Mouse (Mus musculus) kidney, postnatal 4 days (tissue): ENCODE measurements at regions not wholly inside any gene's neighbourhood (a gene's known extent, or its start where the extent isn't known, plus 50 kb on each side); places are given as distances from the start of the nearest gene placed in this dataset.
A peak's percentile ranks its signal among the peaks of the same experiment; 100 is the strongest.

Experiments used
- DNase-seq, 2 experiments: peaks; one replicate each; pipeline ENCODE4 v3.0.0; 2021; ENCODE audit warnings: mixed read lengths in 2 of 2

DNA sequence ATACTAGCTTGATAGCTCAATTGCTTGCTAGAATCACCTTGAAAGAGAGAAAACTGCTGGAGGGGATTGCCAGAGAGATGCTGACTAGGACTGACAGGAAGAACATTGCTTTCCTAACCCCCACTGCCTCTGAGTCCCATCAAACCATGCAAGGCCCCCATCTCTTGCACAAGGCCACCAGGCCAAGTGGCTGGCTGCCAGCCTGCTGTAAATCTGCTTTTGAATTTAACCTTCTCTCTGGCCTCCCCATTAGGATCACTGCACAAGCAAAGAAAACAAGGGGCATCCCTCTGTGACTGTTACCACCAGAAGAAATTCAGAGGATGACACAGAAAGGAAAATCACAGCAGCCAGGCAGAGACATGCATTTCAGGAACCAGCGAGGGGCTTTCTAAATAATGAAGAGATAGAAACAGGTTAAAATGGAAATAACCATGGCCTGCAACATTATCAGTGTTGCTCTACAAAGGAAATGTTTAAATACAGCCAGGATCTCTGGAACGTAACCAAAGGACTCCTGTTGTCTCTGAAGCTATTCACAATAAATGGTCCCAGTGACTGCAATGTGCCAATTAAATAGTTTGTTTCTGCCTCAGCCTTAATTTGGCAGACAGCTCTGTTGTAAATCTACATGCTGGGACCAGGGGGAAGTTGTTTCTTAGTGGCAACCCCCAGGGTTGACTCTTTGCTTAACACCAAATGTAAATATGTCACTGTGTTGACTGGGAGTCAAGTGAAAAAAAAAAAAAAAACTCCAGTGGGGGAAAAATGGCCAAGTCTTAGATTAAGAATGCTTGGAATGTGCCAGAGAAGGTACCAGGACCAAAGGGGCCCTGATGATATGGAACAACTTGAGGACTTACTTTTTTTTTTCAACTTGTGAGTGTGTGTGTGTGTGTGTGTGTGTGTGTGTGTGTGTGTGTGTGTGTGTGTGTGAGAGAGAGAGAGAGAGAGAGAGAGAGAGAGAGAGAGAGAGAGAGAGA, 233.9 kb upstream of the Epha4 start:
- peak; percentile 73 to 77 for DNase-seq

DNA sequence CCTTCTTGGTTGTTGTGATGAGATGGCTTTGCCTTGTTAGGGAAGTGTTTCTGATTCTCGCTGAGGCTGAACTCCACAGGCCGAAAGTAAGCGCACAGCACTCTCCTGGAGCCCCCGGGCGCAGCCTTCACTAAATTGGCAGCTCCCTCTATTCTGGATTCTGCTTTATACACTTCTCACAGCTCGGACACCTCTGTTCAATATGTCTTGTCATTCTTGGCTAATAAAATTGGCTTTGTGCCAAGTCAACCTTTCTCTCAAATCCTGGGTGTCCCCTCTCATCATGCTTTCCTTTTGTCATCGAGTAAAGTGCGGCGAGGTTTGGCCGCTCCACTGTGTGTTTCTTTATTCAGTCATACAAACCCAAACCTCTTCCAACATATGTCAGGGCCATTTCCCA, 217.2 kb upstream of the Epha4 start:
- DNase-seq = no peak

DNA sequence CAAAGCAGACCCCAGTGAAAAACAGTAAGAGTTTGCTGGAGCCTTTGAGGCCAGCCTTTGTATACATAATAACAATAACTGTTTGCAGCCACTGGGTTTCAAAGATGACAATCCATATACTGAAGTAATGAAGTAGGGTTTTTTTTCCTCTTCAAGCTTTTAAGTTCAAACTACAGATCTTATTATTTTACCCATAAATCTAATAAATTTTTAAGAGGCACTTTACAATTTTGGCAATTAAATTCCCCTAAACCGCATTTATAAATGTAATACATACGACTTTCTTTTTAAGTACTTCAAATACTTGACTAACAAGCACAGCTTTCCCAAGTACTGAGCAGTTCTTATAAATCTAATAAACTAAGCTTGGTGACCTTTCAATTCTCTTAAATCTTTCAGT, 212.7 kb upstream of the Epha4 start:
- DNase-seq = no peak

DNA sequence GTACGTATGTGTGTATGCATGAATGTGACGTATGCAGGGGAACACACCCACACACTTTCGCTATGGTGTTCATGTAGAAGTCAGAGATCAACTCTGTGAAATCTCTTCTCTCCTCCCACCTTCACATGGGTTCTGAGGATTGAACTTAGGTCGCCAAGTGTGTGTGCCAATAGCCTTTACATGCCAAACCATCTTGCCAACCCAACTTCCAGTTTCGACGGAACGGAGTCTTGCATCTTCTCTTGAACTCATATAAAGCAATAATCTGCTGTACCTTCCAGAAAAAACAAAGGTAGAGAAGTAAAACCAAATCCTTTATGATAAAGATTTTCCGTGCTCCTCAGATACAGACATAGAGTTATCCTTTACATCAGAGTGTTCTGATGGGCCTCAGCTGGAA, 208.4 kb upstream of the Epha4 start:
- DNase-seq = no peak

DNA sequence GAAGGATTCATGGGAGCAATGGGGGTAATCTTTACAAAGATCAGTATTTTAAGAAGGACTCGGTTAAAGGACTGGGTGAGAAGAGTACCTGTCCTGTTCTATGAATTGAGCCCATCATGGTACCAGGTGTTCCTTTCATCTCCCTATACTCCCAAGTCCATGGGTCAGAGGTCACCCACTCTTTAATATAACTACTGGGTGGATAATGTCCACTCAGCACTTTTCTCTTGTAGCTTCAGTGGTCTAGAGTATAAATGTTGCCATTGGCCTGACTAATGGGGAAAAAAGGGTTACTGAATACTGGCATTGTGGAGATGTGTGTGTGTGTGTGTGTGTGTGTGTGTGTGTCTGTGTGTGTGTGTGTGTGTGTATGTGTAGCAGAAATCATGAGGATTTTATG, 206.0 kb upstream of the Epha4 start:
- DNase-seq = no peak

- DNase-seq = no peak
Measured at GRCm38 (mm10) chr1:77713001-77713400, 198.1 kb upstream of the Epha4 start.

DNA sequence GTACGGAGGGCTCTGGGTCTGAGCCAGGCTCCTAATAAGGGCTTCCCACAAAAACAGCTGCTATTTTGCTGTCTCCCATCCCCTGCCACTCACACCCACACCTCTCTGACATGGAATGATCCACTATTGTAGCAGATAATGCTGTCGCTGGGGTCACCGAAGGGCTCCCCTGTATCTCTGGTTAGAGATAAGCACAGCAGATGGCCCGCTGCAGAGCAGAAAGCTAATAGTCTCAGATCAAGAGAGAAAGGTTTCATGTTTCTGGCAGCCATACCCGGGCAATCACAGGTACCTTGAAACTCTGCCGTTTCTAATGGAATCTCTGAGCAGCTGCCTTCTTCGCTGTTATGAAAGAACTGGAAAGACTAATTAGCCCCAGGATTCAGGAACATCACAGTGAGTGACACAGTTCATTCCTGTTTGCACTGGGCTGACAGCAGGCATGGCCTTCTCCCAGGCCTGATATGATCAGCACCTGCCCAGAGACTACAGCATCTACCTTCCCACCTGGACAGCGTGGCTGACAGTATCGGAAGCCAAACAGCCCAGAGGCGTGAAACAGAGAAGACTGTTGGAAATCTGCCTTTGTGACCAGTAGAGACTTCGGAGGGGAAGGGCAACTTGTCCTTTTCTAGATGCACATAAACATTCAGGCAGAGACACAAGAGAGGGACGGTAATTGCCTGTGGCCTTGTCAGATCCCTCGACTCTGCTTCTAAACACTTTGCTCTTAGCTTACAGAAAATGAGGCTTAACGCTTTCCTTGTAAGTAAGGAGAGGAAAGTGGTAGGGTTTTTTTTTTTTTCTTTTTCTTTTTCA, 193.5 kb upstream of the Epha4 start:
- no peak for DNase-seq

GRCm38 (mm10) chr1:77695228-77696018, 180.5 kb upstream of the Epha4 start:
- DNase-seq = no peak

DNA sequence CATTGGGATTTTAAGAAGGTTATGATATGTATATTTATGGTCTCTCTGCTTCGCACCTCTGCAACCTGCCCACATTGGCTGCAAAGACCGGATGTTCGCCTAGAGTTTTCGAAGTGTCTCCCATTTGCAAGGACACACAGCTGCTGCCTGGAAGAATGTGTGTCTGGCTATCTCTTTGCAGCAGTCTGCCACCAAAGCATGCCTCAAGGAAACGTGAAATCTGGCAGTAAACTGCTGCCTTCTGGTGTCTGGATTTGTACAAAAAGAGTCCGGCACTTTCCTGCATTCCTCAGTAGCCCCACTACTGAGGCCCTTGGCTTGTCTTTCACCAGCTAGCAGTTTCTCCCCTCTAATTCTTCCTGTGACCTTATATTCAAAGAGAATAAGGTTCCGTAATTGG, 148.5 kb upstream of the Epha4 start:
- no peak for DNase-seq

GRCm38 (mm10) chr1:77660436-77660835, 145.5 kb upstream of the Epha4 start:
- DNase-seq = no peak

GRCm38 (mm10) chr1:77637025-77637424, 122.1 kb upstream of the Epha4 start:
- no peak for DNase-seq

DNA sequence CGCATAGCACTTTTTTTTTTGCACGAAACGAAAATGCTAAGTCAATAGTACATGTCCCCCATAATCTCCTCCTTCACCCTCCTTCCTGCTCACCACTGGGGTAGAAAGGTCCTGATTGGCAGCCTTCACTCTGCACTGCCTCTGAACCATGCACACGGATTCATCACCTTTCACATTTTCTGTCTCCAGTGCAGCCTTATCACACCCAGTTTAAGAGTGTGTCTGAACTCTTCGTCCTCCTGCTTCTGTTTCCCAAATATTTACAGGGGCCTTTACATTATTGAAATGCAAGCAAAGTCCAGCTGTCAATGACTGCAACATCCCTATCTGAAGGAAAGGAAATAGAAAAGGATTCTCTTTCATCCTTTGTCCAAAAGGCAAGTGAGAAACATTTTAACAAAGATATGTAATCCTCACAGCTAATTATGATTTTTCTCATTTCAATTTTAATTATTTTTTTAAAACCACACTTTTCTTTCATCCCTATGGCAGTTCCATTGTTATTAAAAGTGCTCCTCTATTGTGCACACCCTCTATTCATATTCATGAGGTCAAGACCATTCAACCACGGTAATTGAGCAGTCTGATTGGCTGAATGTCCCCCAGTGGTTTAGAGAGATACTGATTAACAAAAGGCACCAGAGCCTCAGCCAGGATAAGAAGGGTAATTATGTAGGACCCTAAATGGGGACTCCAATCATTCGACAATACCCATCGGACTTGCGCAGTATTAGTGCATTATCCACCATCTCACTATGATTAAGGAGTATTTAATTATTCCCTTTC, 114.8 kb upstream of the Epha4 start:
- no peak for DNase-seq

- DNase-seq = no peak
Measured at GRCm38 (mm10) chr1:77628861-77629260, 114.0 kb upstream of the Epha4 start.

DNA sequence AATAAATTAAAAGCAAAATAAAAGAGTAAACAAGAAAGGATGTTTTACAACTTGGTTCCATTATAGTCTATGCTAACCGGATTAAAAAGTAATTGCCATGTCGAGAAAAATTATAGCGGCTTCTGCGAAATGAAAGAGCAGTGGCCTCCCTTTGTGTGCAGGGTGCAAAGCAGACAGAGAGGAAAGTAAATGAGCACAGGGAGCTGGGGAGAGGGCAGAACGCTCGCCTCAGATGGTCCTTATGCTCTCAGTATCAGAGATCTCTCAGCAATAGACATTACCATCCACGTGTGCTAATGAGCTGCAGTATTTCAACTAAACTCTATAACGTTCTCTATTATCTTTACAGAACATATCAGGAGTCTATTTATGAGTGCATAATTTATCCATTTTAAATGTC, 102.6 kb upstream of the Epha4 start:
- DNase-seq = peak; percentile 3 to 17

- DNase-seq = no peak
Measured at GRCm38 (mm10) chr1:77600509-77600908, 85.6 kb upstream of the Epha4 start.

GRCm38 (mm10) chr1:77592649-77593048, 77.8 kb upstream of the Epha4 start:
- no peak for DNase-seq

DNA sequence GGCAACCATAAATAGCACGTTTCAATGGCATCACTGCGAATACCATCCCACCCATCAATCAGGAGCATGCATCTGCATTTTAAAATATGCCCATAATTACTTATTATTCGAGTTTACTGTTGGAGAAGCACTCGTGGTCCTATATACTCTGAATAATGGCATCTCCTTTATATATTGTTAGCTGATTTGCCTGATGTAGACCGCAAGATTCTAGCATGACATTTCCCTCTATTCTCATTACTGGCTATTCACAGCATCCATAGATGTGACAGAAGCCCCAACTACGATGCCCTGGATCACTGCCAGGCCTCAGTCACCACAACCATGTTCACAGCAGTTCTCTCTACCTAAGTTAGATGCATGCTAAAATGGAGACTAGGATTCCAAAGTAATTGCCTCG, 77.4 kb upstream of the Epha4 start:
- no peak for DNase-seq

DNA sequence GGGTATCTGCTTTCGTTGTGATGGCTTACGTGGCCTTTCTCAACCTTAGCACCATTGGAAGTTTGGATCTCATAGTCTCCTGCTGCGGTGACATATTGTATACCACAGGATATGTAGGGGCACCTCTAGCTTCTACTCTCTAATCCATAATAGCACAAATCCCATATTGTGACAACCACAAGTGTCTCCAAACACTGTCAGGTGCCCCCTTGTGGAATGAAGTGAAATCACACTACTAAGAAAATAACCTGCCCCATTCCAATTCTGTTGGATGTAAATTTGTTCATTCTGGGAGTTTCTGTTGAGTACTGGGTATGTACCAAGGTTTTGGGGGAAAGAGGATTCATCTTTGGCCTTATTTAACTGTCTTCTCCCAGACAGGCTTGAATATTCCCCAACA, 74.5 kb upstream of the Epha4 start:
- no peak for DNase-seq

- no peak for DNase-seq
Measured at GRCm38 (mm10) chr1:77585520-77585919, 70.6 kb upstream of the Epha4 start.

- DNase-seq = no peak
Measured at GRCm38 (mm10) chr1:77568081-77568480, 53.2 kb upstream of the Epha4 start.

DNA sequence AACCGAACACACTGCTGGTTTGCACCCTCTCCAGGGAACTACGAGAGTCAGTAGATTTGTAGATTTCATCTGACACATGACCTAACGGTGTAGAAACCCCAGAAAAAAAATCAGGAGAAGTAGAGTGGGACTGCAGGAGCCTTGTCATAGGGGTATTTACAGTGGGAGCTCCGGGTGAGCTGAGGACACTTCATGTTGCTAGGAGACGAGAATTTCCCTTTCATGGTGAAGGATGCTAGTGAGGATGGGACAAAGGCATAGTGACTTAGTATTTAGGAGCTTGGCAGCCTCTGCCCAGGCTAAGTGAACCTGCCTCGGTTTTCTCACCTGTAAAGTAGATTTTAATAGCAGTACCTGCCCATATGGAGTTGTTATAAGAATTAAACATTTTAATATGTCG, 52.8 kb upstream of the Epha4 start:
- no peak for DNase-seq
